13 mouse cellular contexts compared by ENCODE assay signal in the genomic region with DNA sequence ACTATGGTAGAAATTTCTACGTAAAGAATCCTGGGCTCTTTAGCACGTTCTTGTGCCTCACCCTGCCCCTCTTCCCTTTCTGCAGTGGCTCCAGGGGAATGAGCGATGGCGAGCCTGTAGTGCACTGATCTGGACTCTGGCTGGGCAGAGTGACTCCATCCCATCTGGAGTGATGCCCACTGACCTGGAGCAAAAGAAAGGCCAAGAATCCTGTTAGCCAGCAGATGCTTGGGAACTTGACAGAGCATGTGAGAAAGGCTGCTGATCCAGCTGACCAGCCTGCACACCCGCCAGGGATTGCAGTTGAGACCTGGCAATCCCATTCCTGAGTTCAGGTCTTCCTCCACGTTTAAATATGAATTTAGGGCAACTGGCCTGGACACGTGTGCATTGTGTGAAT.
DNase-seq lines count a peak whose midpoint lies in the region; ATAC-seq lines count a peak whose summit lies in the region.
"Had no signal": no experiment of that assay in that cellular context is flagged by ENCODE, and none has a peak within 500 bp of the region (broad histone marks: within the 10 kb centered on the region; RNA-seq: fewer than 3 reads in every experiment).

No protein-coding gene starts in this region.

- 66% methylated on average over 7 of the region's 7 CpGs for WGBS in kidney, embryonic 15.5 days
- 52% methylated on average over 7 of the region's 7 CpGs for WGBS in midbrain, embryonic 13.5 days
- WGBS in midbrain, embryonic 11.5 days = 61% methylated on average over 7 of the region's 7 CpGs

- no peak overlapping the region for H3K4me3 ChIP-seq in kidney, embryonic 15.5 days (replicated peaks)
- H3K4me3 ChIP-seq in midbrain, embryonic 13.5 days (replicated peaks) = no peak overlapping the region
- H3K4me3 ChIP-seq in midbrain, embryonic 11.5 days (ENCODE audit: low read depth, low read length) = no peak overlapping the region
- H3K4me3 ChIP-seq: intestine, embryonic 15.5 days; lung, embryonic 15.5 days had no signal

- H3K4me2 ChIP-seq in kidney, embryonic 15.5 days = no peak overlapping the region
- H3K4me2 ChIP-seq in midbrain, embryonic 13.5 days (replicated peaks) = no peak overlapping the region
- no peak overlapping the region for H3K4me2 ChIP-seq in midbrain, embryonic 11.5 days
- H3K4me2 ChIP-seq: intestine, embryonic 15.5 days; lung, embryonic 15.5 days had no signal

- H3K9ac ChIP-seq in kidney, embryonic 15.5 days = no peak overlapping the region
- no peak overlapping the region for H3K9ac ChIP-seq in midbrain, embryonic 13.5 days (replicated peaks)
- no peak overlapping the region for H3K9ac ChIP-seq in midbrain, embryonic 11.5 days (ENCODE audit: low read length)
- H3K9ac ChIP-seq: intestine, embryonic 15.5 days; lung, embryonic 15.5 days had no signal

- H3K27ac ChIP-seq in kidney, embryonic 15.5 days = no peak overlapping the region
- H3K27ac ChIP-seq in midbrain, embryonic 13.5 days = peak overlapping the region; percentile 19; the same call in 1 of the 2 replicates
- no peak overlapping the region for H3K27ac ChIP-seq in midbrain, embryonic 11.5 days (ENCODE audit: low read depth, low read length)
- H3K27ac ChIP-seq: intestine, embryonic 15.5 days; lung, embryonic 15.5 days had no signal

- H3K9me3 ChIP-seq in kidney, embryonic 15.5 days (replicated peaks) = no peaks in the 10 kb centered on the region
- peaks cover 5% of the 10 kb centered on the region; the same call in 1 of the 2 replicates for H3K9me3 ChIP-seq in midbrain, embryonic 13.5 days
- no peaks in the 10 kb centered on the region for H3K9me3 ChIP-seq in midbrain, embryonic 11.5 days (ENCODE audit: control insufficient read depth, low read length)
- H3K9me3 ChIP-seq: intestine, embryonic 15.5 days; lung, embryonic 15.5 days had no signal

- peak; percentile 73 to 79 for DNase-seq in cerebellum, postnatal 10 days
- no peak for DNase-seq in cerebellum, postnatal 36 days
- DNase-seq in kidney, adult 11 months = peak; percentile 20
- DNase-seq in midbrain, embryonic 11.5 days (ENCODE audit: low spot score, missing footprints) = no peak
- peak; percentile 56 for DNase-seq in retina, embryonic 14.5 days (ENCODE audit: low spot score)
- DNase-seq in thymus, postnatal 25 days = no peak
- DNase-seq: heart, adult 18-20 months; layer of hippocampus, postnatal 36 days; right cerebral cortex, adult 18-20 months had no signal

- H3K27me3 ChIP-seq in kidney, embryonic 15.5 days = no peaks in the 10 kb centered on the region
- no peaks in the 10 kb centered on the region for H3K27me3 ChIP-seq in midbrain, embryonic 13.5 days
- no peaks in the 10 kb centered on the region for H3K27me3 ChIP-seq in midbrain, embryonic 11.5 days (ENCODE audit: control insufficient read depth, insufficient read depth, low read length)
- H3K27me3 ChIP-seq: intestine, embryonic 15.5 days; lung, embryonic 15.5 days had no signal

- 0 out of 2 replicates have a peak, but pooled peaks cover 2% of the 10 kb centered on the region for H3K4me1 ChIP-seq in kidney, embryonic 15.5 days
- H3K4me1 ChIP-seq in midbrain, embryonic 13.5 days (replicated peaks) = peaks cover 21% of the 10 kb centered on the region
- no peaks in the 10 kb centered on the region; the same call in 1 of the 2 replicates for H3K4me1 ChIP-seq in midbrain, embryonic 11.5 days (ENCODE audit: control insufficient read depth, insufficient read depth, low read length)
- H3K4me1 ChIP-seq: intestine, embryonic 15.5 days; lung, embryonic 15.5 days had no signal

- no peak for ATAC-seq in kidney, embryonic 15.5 days (replicated peaks; ENCODE audit: low FRiP score)
- no peak for ATAC-seq in midbrain, embryonic 13.5 days
- ATAC-seq in midbrain, embryonic 11.5 days (ENCODE audit: low FRiP score) = no peak
- ATAC-seq: intestine, embryonic 15.5 days had no signal

- H3K36me3 ChIP-seq in kidney, embryonic 15.5 days = no peaks in the 10 kb centered on the region
- H3K36me3 ChIP-seq in midbrain, embryonic 13.5 days = no peaks in the 10 kb centered on the region
- H3K36me3 ChIP-seq in midbrain, embryonic 11.5 days (ENCODE audit: control insufficient read depth, insufficient read depth, low read length) = no peaks in the 10 kb centered on the region
- H3K36me3 ChIP-seq: intestine, embryonic 15.5 days; lung, embryonic 15.5 days had no signal

Comparison
In these comparisons a context has a peak if more than half of its experiments do, and no peak if none do; other contexts are left out.
1. DNase-seq: peak in cerebellum, postnatal 10 days (2 of 2), kidney, adult 11 months (single experiment) and retina, embryonic 14.5 days (single experiment); none in cerebellum, postnatal 36 days (0 of 2), midbrain, embryonic 11.5 days (single experiment) and thymus, postnatal 25 days (single experiment).